Mouse (Mus musculus) gastrocnemius, postnatal 14 days (tissue): ENCODE results near the gene Zfp385a. TPM values are rescaled to one million over a fixed set of nuclear protein-coding genes. Genes with fewer than 3 reads are reported as not detected.

ENCODE experiments used
- DNase-seq: peaks from one replicate; pipeline ENCODE4 v3.0.0; 2021; ENCODE audit warnings: mixed read lengths
- intact Hi-C: fragments of 180-260 bp; cut with DNase I; formaldehyde crosslinking; loops from one replicate; pipeline ENCODE4 v1.15.1; 2025; ENCODE audit warnings: low total_unique reads
- long read RNA-seq, 2 experiments: library from polyadenylated mRNA; stranded (forward); transcript quantifications; one replicate each; pipeline ENCODE4 v2.0.0; 2021
- total RNA-seq, 2 experiments: library from RNA; stranded (reverse); gene quantifications; 2 replicates each; pipeline ENCODE4 v1.2.3; 2021

The Zfp385a gene
- total RNA-seq, result 10 to 100 TPM; 31.3 to 32.1 TPM
- long read RNA-seq, experiment 1, transcript Zfp385a-202 (8 exons, 2,348 nt), result major isoform, 8 of 14 reads
- long read RNA-seq, experiment 1, partial matches to known transcripts, result 0 of 14 reads
- long read RNA-seq, experiment 1, other reads (novel, unspliced or antisense), result 6 of 14 reads
- long read RNA-seq, experiment 2, partial matches to known transcripts, result 5 of 12 reads
- long read RNA-seq, experiment 2, other reads (novel, unspliced or antisense), result 2 of 12 reads

GRCm38 (mm10) chr15:103339961-103340337, at the start of gene Zfp385a:
Zfp385a (minus strand) TSS chr15:103340093.
- no peak for DNase-seq
- intact Hi-C loops, result no loop called here

GRCm38 (mm10) chr15:103388556-103389145, 48.8 kb upstream of the Zfp385a start:
- intact Hi-C loops, result loop anchor here (5.0 kb wide), 1 partner anchor 36 kb away; no protein-coding TSS in a partner anchor
- DNase-seq, result peak; percentile 25

- DNase-seq, result peak; percentile 65
- intact Hi-C loops, result no loop called here
Observed at GRCm38 (mm10) chr15:103383771-103384488, 44.0 kb upstream of the Zfp385a start.

GRCm38 (mm10) chr15:103382795-103383406, 43.0 kb upstream of the Zfp385a start:
- DNase-seq, result peak; percentile 62

GRCm38 (mm10) chr15:103382075-103382474, 42.2 kb upstream of the Zfp385a start:
- DNase-seq, result no peak
- intact Hi-C loops, result no loop called here

More at GRCm38 (mm10) chr15:103382795-103383406, 43.0 kb upstream of the Zfp385a start:
- intact Hi-C loops, result no loop called here

- intact Hi-C loops, result no loop called here
- DNase-seq, result no peak
Observed at GRCm38 (mm10) chr15:103378665-103379356, 38.9 kb upstream of the Zfp385a start.

- intact Hi-C loops, result no loop called here
- no peak for DNase-seq
Observed at GRCm38 (mm10) chr15:103377752-103378664, 38.1 kb upstream of the Zfp385a start.

- DNase-seq, result peak; percentile 40
- intact Hi-C loops, result no loop called here
Observed at GRCm38 (mm10) chr15:103376837-103377269, 37.0 kb upstream of the Zfp385a start.

GRCm38 (mm10) chr15:103375112-103375800, 35.4 kb upstream of the Zfp385a start:
- intact Hi-C loops, result no loop called here
- DNase-seq, result no peak

- intact Hi-C loops, result no loop called here
- DNase-seq, result no peak
Observed at GRCm38 (mm10) chr15:103372461-103372860, 32.6 kb upstream of the Zfp385a start.

- no peak for DNase-seq
- intact Hi-C loops, result no loop called here
Observed at GRCm38 (mm10) chr15:103371741-103372140, 31.8 kb upstream of the Zfp385a start.

- peak; percentile 49 for DNase-seq
- intact Hi-C loops, result no loop called here
Observed at GRCm38 (mm10) chr15:103371208-103371607, 31.3 kb upstream of the Zfp385a start.

- intact Hi-C loops, result no loop called here
- DNase-seq, result no peak
Observed at GRCm38 (mm10) chr15:103370462-103370861, 30.6 kb upstream of the Zfp385a start.

GRCm38 (mm10) chr15:103369123-103369522, 29.2 kb upstream of the Zfp385a start:
- intact Hi-C loops, result no loop called here
- no peak for DNase-seq

GRCm38 (mm10) chr15:103368179-103368940, 28.5 kb upstream of the Zfp385a start:
- no peak for DNase-seq
- intact Hi-C loops, result no loop called here

- intact Hi-C loops, result no loop called here
- peak; percentile 84 for DNase-seq
Observed at GRCm38 (mm10) chr15:103366376-103367149, 26.7 kb upstream of the Zfp385a start, which contains the start of gene Itga5. Itga5 (minus strand) TSS chr15:103366763.
